Mouse (Mus musculus) megakaryocyte-erythroid progenitor cell, adult 5-6 weeks (primary cell): ENCODE results near the gene Slc39a7. TPM values are rescaled to one million over a fixed set of nuclear protein-coding genes. Genes with fewer than 3 reads are reported as not detected.

ENCODE experiments used
- ATAC-seq: replicated peaks from 2 replicates; pipeline ENCODE4 v1.8.0; 2016; ENCODE audit warnings: mild to moderate bottlenecking, inconsistent platforms; ENCODE audit not compliant: severe bottlenecking, poor library complexity, low FRiP score, low TSS enrichment
- total RNA-seq, 2 experiments: library from RNA; stranded (forward) in 1 of 2; stranded (reverse) in 1 of 2; fragments of 200-1000, 215-1000 nt in 1 of 2; fragments of >200 nt in 1 of 2; fragmentation: Nextera tagmentation in 1 of 2; gene quantifications; 2 replicates each; pipeline ENCODE4 v1.2.3; 2014 to 2017

The Slc39a7 gene
- 18.1 and 18.3 TPM in 2 replicates for total RNA-seq (2014; fragmentation: Nextera tagmentation)
- 94.1 and 169 TPM in 2 replicates for total RNA-seq (2017)

GRCm38 (mm10) chr17:34031465-34032173 lies at the start of gene Slc39a7, which contains the start of gene Rxrb:
Gene Slc39a7 (minus strand): TSS chr17:34031682.
Gene Rxrb (plus strand): TSS chr17:34031812.
- peak; percentile 59 for ATAC-seq

DNA sequence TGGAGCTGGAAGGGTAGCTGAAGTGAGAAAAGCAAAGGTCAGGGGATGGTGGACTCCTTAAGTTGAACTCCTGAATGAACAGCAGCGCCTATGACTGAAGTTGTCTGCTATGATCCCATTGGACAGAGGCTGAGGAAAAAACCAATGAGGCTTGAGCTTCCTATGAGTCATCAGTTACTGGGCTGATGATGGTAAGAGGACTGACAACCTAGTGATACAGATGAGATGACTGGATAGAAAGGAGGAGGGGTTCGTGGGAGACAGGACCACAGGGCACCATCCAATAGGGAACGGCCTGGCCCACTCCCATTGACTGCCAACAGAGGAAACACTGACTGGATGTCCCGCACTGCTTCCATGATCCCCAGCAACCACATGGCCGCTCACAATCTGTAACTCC lies 48.1 kb upstream of the Slc39a7 start:
- peak; percentile 74 for ATAC-seq

DNA sequence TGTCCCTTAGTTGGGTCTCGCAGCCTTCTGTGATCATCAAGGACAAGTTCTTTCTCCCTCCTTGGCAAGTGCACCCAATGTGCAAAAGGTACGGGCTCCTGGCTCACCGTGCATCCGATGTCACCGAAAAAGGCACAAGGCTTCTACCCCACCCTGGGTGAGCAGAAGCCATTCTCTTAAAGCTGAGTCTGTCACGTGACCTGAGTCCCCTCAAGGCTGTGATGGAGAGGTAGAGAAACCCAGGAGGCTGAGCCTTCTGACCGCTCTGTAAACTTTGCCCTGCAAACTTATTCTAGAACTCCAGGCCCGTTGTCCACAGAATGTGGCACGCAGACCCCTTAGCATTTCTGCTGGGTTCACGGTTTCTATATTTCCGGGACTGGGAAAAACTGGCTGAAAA lies 47.5 kb upstream of the Slc39a7 start:
- ATAC-seq, result no peak

DNA sequence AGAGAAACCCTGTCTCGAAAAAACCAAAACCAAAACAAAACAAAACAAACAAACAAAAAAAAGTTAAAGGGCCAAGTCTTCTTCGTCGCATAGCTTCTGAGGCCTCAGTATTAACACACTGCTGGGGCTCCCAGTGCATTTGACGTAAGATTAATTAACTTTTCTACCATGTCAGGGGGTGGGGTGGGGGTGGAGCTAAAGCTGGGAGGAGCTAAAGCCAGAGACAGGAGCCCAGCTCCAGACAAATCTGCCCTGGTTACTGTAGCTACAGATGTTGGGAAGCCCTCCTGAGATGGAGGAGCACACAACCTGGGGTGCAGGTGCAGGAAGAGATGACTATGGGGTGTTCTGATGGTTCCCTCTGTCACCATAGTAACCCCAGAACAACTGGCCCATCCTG lies 46.7 kb upstream of the Slc39a7 start:
- peak; percentile 27; the same call in 1 of the 2 replicates for ATAC-seq

- ATAC-seq, result no peak
Measured at GRCm38 (mm10) chr17:34077549-34077948, 46.1 kb upstream of the Slc39a7 start.

DNA sequence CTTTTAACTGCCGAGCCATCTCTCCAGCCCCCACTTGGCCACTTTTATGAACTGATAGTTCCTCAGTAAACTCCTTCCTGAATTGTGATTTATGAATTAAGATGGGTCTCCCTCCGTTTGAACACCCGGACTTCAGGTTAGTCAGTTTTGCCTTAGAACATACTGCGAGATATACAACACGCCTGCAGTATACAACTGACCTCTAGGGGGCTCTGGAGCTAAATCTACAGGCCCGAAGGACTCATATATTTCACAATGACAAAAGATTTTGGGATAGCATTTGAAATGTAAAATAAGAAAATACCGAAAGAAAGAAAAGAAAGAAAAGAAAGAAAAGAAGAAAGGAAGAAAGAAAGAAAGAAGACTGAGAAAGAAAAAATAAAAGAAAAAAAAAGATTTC lies 43.8 kb upstream of the Slc39a7 start:
- ATAC-seq, result no peak

DNA sequence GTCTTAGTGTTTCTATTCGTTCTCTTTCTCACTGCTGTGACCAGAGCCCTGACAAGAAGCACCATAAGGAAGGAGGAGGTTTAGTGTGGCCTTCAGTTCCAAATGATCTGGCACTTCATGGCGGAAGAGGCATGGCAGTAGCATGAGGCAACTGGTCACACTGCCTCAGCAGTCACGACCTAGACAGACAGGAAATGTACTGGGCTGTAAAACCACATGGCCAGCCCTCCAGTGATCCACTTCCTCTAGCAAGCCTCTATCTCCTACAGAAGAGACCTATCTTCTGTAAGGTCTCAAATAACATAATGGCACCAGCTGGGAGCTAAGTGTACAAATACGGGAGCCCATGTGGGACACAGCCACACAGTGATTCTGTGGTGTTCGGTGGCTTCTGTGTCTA lies 40.6 kb upstream of the Slc39a7 start:
- no peak for ATAC-seq

DNA sequence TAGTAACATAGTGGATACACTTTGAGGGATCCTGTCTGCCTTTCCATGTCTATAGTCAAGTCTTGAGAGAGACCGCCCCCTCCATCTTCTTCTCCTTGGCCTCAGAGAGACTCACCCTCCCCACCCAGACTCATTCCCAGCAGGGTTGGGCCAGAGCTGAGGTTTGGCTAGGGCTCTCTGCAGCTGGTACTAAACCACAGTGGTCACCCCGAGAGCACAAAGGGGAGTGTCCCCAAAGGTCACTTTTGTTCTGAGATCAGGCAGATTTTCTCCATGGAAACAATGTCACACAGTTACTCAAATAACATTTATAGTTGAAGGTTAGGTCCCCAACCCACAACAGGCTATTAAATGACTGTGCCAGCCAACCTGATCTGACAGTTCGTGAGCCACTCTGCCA lies 37.4 kb upstream of the Slc39a7 start:
- no peak for ATAC-seq

GRCm38 (mm10) chr17:34057224-34057623 lies 25.7 kb upstream of the Slc39a7 start:
- ATAC-seq, result no peak

- no peak for ATAC-seq
Measured at GRCm38 (mm10) chr17:34047404-34048050, 16.0 kb upstream of the Slc39a7 start.

DNA sequence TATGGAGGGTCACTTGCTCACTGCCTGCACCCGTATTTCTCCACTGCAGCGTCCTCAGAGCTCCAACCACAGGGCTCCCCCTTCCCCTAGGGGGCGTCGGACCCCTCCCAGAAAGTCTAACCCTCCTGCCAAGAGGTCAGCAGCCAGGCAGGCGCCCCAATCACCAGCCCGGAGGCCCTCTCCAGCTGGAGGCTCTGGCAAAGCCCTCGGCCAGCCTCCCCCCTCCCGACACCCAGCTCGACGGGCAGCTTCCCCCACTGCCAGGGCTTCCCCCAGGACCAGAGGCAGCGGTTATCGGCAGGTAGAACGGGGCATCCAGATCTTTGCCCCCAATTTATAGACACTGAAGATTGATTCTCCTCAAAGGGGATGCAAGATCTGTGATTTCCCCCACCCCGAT lies 14.5 kb upstream of the Slc39a7 start:
- ATAC-seq, result no peak

- ATAC-seq, result no peak
Measured at GRCm38 (mm10) chr17:34039562-34040450, 8.3 kb upstream of the Slc39a7 start.

DNA sequence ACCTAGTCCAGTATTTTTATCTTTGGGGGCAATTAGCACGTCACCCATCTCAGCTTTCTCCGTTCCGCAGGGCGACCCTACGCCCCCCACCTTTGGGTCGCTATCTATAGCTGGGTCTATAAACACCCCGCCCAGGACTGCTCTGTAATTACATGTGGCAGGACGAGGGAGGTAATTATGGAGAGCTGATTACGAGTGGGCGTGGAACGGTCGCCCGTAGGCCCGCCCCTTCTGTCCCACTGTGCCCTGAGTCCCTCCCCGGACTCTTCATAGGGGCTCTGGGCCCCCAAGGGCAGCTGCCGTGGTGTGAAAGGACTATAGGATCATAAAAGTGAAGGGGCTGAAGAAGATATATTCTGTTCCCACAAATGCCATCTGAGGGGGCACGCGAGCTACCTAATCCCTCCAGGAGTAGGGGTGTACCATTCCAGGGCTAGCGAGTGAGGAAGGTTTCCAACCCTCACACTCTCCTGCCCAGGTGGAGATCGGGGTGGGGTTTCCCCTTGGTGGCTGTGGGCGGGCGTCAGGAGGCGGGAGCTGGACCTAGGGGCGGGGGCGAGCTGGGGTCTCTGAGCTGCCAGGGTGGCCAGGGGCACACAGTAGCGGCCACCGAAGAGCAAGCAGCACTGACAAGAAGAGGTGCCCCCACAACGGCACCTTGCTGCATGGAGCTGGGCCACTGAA lies 7.5 kb upstream of the Slc39a7 start, which contains the start of gene Col11a2:
Gene Col11a2, plus strand, starts transcription at position 560 of the 684 bp plus-strand sequence.
- ATAC-seq, result peak; percentile 42

DNA sequence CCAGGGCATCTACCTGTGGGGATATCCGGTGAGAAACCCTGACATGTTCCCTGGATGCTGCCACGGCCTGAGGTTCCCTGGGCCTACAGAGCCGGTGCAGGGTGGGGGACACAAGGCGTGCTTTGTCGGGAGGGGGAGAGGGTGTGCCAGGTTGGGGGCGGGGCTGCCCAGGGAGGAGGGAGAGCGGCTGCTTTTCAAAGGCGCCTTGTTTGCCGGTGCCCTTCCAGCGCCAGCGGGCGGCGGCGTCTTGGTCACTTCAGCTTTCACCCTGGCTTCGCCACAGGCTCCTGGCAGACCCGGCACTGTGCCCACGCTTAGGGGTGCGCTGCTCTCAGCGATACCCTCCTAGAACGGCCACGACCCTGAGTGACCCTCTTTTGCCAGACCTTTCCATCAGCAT lies 7.0 kb upstream of the Slc39a7 start:
- no peak for ATAC-seq

GRCm38 (mm10) chr17:34037241-34037640 lies 5.8 kb upstream of the Slc39a7 start:
- ATAC-seq, result no peak

DNA sequence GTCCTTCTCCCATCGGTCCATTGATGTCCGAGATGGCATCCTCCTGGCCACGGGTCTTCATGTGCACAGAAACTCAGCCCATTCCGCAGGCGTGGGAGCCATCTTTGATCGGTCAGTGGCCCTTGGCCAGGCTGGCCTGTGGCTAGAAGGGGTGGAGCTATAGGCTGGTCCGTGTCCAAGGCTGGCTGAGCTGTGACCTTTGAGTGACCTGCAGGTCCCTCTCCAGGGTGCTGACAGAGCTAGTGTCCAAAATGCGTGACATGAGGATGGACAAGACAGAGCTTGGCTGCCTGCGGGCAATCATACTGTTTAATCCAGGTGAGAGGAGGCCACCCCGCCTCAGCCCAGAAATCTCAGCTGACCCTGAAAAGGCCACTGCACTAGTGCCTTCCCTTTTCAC lies 5.2 kb upstream of the Slc39a7 start:
- no peak for ATAC-seq

- no peak for ATAC-seq
Measured at GRCm38 (mm10) chr17:34035517-34035916, 4.0 kb upstream of the Slc39a7 start.

DNA sequence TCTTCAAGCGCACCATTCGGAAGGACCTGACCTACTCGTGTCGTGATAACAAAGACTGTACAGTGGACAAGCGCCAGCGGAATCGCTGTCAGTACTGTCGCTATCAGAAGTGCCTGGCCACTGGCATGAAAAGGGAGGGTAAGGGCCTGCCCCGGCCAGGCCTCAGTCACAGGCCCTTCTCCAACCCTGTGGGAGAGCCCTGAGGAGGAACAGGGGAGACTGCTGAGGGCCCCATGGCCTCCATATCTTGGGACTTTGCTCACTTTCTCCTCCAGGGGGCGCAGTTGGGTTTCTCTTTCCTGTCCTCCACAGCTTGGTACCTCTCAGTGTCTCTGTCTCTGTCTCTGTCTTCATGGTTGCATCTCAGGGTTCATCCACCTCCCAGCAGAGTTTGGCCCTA lies 2.6 kb upstream of the Slc39a7 start:
- ATAC-seq, result peak; percentile 40; the same call in 1 of the 2 replicates

DNA sequence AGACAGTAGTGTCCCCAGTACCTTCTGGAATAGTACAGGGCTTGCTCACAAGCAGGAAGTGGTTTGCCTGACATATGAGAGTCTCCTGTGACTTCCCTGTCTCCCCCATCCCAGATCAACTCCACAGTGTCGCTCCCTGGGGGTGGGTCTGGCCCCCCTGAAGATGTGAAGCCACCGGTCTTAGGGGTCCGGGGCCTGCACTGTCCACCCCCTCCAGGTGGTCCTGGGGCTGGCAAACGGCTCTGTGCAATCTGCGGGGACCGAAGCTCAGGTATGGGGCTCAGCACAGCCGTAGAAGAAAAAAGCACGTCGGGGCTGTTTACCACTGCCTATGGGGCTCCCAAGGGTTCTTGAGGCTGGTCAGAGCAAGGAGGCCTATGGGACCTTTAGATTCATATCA lies 2.0 kb upstream of the Slc39a7 start:
- no peak for ATAC-seq
